In the genomic region with DNA sequence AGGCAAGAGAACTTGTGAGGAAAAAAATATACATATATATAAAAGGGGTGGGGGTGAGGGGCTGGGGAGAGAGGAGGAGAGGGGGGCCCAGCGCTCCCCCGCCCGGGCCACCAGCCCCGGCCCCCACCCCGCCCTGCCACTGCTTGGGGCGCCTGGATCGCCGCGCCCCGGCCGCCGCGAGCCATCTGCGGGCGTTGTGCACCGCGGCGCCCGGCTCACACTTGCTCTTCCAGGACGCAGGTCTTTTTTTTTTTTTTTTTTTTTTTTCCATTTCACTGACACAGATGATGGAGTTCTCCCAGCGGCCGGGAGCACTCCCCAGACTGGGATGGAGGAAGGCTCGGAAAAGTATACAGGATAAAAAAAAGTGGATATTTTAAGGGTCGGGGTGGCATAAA, we compare ENCODE assay signal across 8 mouse cellular contexts. TPM values are rescaled to one million over a fixed set of nuclear protein-coding genes. Genes with fewer than 3 reads are reported as not detected.
A peak's percentile ranks its signal among the peaks of the same experiment; 100 is the strongest.
DNase-seq lines count a peak whose midpoint lies in the region; ATAC-seq and TF ChIP-seq lines count a peak whose summit lies in the region.

No protein-coding gene starts in this region.

- peak overlapping the region; percentile 97 for H3K9ac ChIP-seq in heart, embryonic 12.5 days
- H3K9ac ChIP-seq in hindbrain, embryonic 11.5 days (ENCODE audit: low read depth, low read length): peak overlapping the region; percentile 70
- H3K9ac ChIP-seq in midbrain, embryonic 11.5 days (ENCODE audit: low read length): peak overlapping the region; percentile 83

- no peak for DNase-seq in heart, postnatal 14 days
- DNase-seq in Patski (ENCODE audit: low read depth, low spot score): no peak
- DNase-seq in hindbrain, embryonic 11.5 days (ENCODE audit: low spot score): no peak
- DNase-seq in midbrain, embryonic 11.5 days (ENCODE audit: low spot score, missing footprints): no peak
- DNase-seq in right cerebral cortex, postnatal 4 days: no peak
- DNase-seq in adrenal gland, adult (ENCODE audit: inconsistent age in 2 of 2, low spot score in 1 of 2): no peak
- DNase-seq in gastrocnemius, postnatal 14 days: no peak

- peak overlapping the region; percentile 81 for H3K4me2 ChIP-seq in heart, embryonic 12.5 days
- peak overlapping the region; percentile 81 for H3K4me2 ChIP-seq in hindbrain, embryonic 11.5 days (replicated peaks; ENCODE audit: low read depth, low read length)
- peak overlapping the region; percentile 87 for H3K4me2 ChIP-seq in midbrain, embryonic 11.5 days

- in situ Hi-C loops in Patski (cut with MboI; ENCODE audit: low pct_unique_long_range_greater_than_20kb): no loop called here

- under 1% methylated on average over 19 of the region's 24 CpGs for WGBS in heart, embryonic 12.5 days
- WGBS in hindbrain, embryonic 11.5 days: 0% methylated on average over 23 of the region's 24 CpGs
- 1% methylated on average over 22 of the region's 24 CpGs for WGBS in midbrain, embryonic 11.5 days

- peak overlapping the region; percentile 92 for H3K4me3 ChIP-seq in heart, embryonic 12.5 days
- H3K4me3 ChIP-seq in hindbrain, embryonic 11.5 days (ENCODE audit: low read depth, low read length): peak overlapping the region; percentile 80
- peak overlapping the region; percentile 57 for H3K4me3 ChIP-seq in midbrain, embryonic 11.5 days (ENCODE audit: low read depth, low read length)

- intact Hi-C loops in heart, postnatal 14 days (cut with DNase I): loop anchor here (5.0 to 10.0 kb wide), 2 partner anchors 44 to 624 kb away; no protein-coding TSS in a partner anchor
- intact Hi-C loops in gastrocnemius, postnatal 14 days (cut with DNase I; ENCODE audit: low total_unique reads): no loop called here

- CTCF ChIA-PET in Patski (lab: Charles Lee): no interaction called here

- H3K4me1 ChIP-seq in heart, embryonic 12.5 days (replicated peaks): peaks cover 42% of the 10 kb centered on the region
- peaks cover 10% of the 10 kb centered on the region for H3K4me1 ChIP-seq in hindbrain, embryonic 11.5 days (replicated peaks; ENCODE audit: control insufficient read depth, insufficient read depth, low read length)
- H3K4me1 ChIP-seq in midbrain, embryonic 11.5 days (ENCODE audit: control insufficient read depth, insufficient read depth, low read length): peaks cover 38% of the 10 kb centered on the region

- no peaks in the 10 kb centered on the region; the same call in 1 of the 2 replicates for H3K27me3 ChIP-seq in heart, embryonic 12.5 days (replicated peaks)
- peaks cover 51% of the 10 kb centered on the region for H3K27me3 ChIP-seq in Patski
- peaks cover 19% of the 10 kb centered on the region for H3K27me3 ChIP-seq in hindbrain, embryonic 11.5 days (ENCODE audit: control insufficient read depth, insufficient read depth, low read length)
- H3K27me3 ChIP-seq in midbrain, embryonic 11.5 days (ENCODE audit: control insufficient read depth, insufficient read depth, low read length): peaks cover 35% of the 10 kb centered on the region

- H3K36me3 ChIP-seq in heart, embryonic 12.5 days: no peaks in the 10 kb centered on the region
- H3K36me3 ChIP-seq in hindbrain, embryonic 11.5 days (ENCODE audit: control insufficient read depth, insufficient read depth, low read length): no peaks in the 10 kb centered on the region
- no peaks in the 10 kb centered on the region for H3K36me3 ChIP-seq in midbrain, embryonic 11.5 days (ENCODE audit: control insufficient read depth, insufficient read depth, low read length)

- ATAC-seq in heart, embryonic 12.5 days (ENCODE audit: insufficient number of reproducible peaks, low FRiP score): peak; percentile 36
- peak; percentile 32 for ATAC-seq in Patski
- ATAC-seq in hindbrain, embryonic 11.5 days (ENCODE audit: low FRiP score): peak; percentile 56
- peak; percentile 56 for ATAC-seq in midbrain, embryonic 11.5 days (ENCODE audit: low FRiP score)

- peak overlapping the region; percentile 96 for H3K27ac ChIP-seq in heart, embryonic 12.5 days (ENCODE audit: poor library complexity, severe bottlenecking)
- peak overlapping the region; percentile 94 for H3K27ac ChIP-seq in hindbrain, embryonic 11.5 days (ENCODE audit: low read depth, low read length)
- peak overlapping the region; percentile 83 for H3K27ac ChIP-seq in midbrain, embryonic 11.5 days (ENCODE audit: low read depth, low read length)

- no peak for TF ChIP-seq CTCF in Patski (IDR thresholded peaks at IDR 0.05)

- POLR2A ChIA-PET in Patski (lab: Charles Lee): no interaction called here

- no peaks in the 10 kb centered on the region for H3K9me3 ChIP-seq in heart, embryonic 12.5 days (replicated peaks)
- no peaks in the 10 kb centered on the region for H3K9me3 ChIP-seq in hindbrain, embryonic 11.5 days (ENCODE audit: control insufficient read depth, low read length)
- H3K9me3 ChIP-seq in midbrain, embryonic 11.5 days (ENCODE audit: control insufficient read depth, low read length): no peaks in the 10 kb centered on the region

RNA-seq across cellular contexts. Expression of a gene that starts 0.3 kb away (rescaled TPM):
- 26.5 and 29.6 TPM in 2 replicates for polyA plus RNA-seq in heart, embryonic 12.5 days (2016; fragmentation: Nextera tagmentation; extraction: Ambion mirVana)
- 10 to 100 TPM; 39.5 to 43.6 TPM for total RNA-seq in heart, postnatal 14 days (2021)
- 0.51 TPM for polyA plus RNA-seq in Patski (2021)
- polyA plus RNA-seq in hindbrain, embryonic 11.5 days (2014; fragmentation: Nextera tagmentation; extraction: Ambion mirVana): 8.5 and 9.0 TPM in 2 replicates
- polyA plus RNA-seq in midbrain, embryonic 11.5 days (2014; fragmentation: Nextera tagmentation; extraction: Ambion mirVana): 8.3 TPM in 2 replicates
- 1 to 10 TPM; 4.1 to 5.7 TPM for total RNA-seq in gastrocnemius, postnatal 14 days (2021)
